Mouse (Mus musculus): ENCODE data around the gene Zfp619.

- TF ChIP-seq CTCF (IDR thresholded peaks at IDR 0.05; ENCODE audit: borderline replicate concordance, insufficient read depth, low read length) (0 out of 2 replicates have a peak, but pooled peaks have one; percentile 8), POLR2A (IDR thresholded peaks at IDR 0.05; ENCODE audit: low read depth, low read length) (peak; percentile 81)
Measured at GRCm38 (mm10) chr7:39517616-39518177, at the start of gene Zfp619.

Measured in embryonic fibroblast, embryonic 13.5 days (primary cell).